Mouse (Mus musculus) spleen, adult 2 months (tissue): ENCODE results near the gene Cobll1. TPM values are rescaled to one million over a fixed set of nuclear protein-coding genes. Genes with fewer than 3 reads are reported as not detected.
"Not testable (repeated sequence)": the region's sequence is repeated elsewhere in the genome, so short reads cannot be mapped to it uniquely, and the experiment has no call there.

ENCODE experiments used
- DNase-seq, 2 experiments: peaks; one replicate each; pipeline versions ENCODE4 v3.0.0 to v3.0.0-alpha.2; 2012 to 2021; ENCODE audit warnings: low spot score in 2 of 2, low read depth in 1 of 2
- H3K27ac ChIP-seq: fragments of 200-500 bp; 2 replicates; pipeline ENCODE4 v1.5.1; 2012; ENCODE audit warnings: low read length, inconsistent platforms; ENCODE audit not compliant: insufficient read depth
- H3K27me3 ChIP-seq: fragments of 200-500 bp; 2 replicates; pipeline ENCODE4 v1.6.1; 2012; ENCODE audit warnings: mild to moderate bottlenecking, moderate library complexity, low read length, inconsistent platforms; ENCODE audit not compliant: control insufficient read depth, insufficient read depth
- H3K36me3 ChIP-seq: fragments of 200-500 bp; 2 replicates; pipeline ENCODE4 v1.6.1; 2012; ENCODE audit warnings: mild to moderate bottlenecking, low read length, inconsistent platforms; ENCODE audit not compliant: control insufficient read depth, insufficient read depth
- H3K4me1 ChIP-seq: fragments of 200-500 bp; 2 replicates; pipeline ENCODE4 v1.6.1; 2011; ENCODE audit warnings: inconsistent platforms; ENCODE audit not compliant: control insufficient read depth, insufficient read depth, insufficient read length
- H3K4me3 ChIP-seq: fragments of 200-500 bp; 2 replicates; pipeline ENCODE4 v1.5.1; 2011; ENCODE audit warnings: mild to moderate bottlenecking, inconsistent platforms; ENCODE audit not compliant: insufficient read depth, insufficient read length; ENCODE audit errors: extremely low read depth
- CTCF ChIP-seq: fragments of 200-500 bp; IDR thresholded peaks from 2 replicates; pipeline ENCODE4 v1.5.1; 2011; ENCODE audit warnings: mild to moderate bottlenecking, inconsistent platforms; ENCODE audit not compliant: insufficient read depth, insufficient read length, insufficient replicate concordance; ENCODE audit errors: extremely low read depth
- POLR2A ChIP-seq: fragments of 200-500 bp; IDR thresholded peaks from 2 replicates; pipeline ENCODE4 v1.6.1; 2011; ENCODE audit warnings: low read depth, low read length, inconsistent platforms
- WGBS: fragments of 180-500 bp; shearing (Covaris S2); methylation state at CpG from one replicate; pipeline ENCODE4 v1.1.7; 2018; 5-methylcytosine and 5-hydroxymethylcytosine counted together
- polyA plus RNA-seq: library from polyadenylated mRNA; depleted of rRNA; stranded (reverse); fragments of >200 nt; gene quantifications from 2 replicates; pipeline ENCODE4 v1.2.3, GENCODE M21; 2012

Gene Cobll1
- polyA plus RNA-seq, 1 experiment = 5.4 TPM

DNA sequence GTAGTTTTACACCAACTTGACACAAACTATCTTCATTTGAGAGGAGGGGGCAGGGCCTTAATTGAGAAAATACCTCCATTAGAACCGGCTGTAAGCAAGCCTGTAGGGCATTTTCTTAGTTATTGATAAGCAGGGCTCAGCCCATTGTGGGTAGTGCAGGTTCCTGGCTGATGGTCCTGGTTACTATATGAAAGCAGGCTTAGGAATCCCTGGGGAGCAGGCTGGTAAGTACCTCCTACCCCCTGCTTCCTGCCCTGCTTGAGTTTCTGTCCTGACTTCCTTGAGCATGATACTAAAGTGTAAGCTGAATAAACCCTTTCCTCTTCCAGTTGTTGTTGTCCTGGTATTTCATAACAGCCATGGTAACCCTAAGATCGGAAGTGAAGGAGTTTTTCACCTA is 34.7 kb upstream of the Cobll1 start:
- peak; percentile 10 to 19 for DNase-seq
- Histone ChIP-seq H3K27me3 (no peaks in the 10 kb centered on the region), H3K27ac (no peak overlapping the region; the same call in 1 of the 2 replicates), H3K36me3 (no peaks in the 10 kb centered on the region), H3K4me3 (no peak overlapping the region; the same call in 1 of the 2 replicates), H3K4me1 (peaks cover 6% of the 10 kb centered on the region; the same call in 1 of the 2 replicates)
- TF ChIP-seq POLR2A = no peak
- TF ChIP-seq CTCF = no peak
- 75% methylated on average over 2 of the region's 2 CpGs for WGBS

DNA sequence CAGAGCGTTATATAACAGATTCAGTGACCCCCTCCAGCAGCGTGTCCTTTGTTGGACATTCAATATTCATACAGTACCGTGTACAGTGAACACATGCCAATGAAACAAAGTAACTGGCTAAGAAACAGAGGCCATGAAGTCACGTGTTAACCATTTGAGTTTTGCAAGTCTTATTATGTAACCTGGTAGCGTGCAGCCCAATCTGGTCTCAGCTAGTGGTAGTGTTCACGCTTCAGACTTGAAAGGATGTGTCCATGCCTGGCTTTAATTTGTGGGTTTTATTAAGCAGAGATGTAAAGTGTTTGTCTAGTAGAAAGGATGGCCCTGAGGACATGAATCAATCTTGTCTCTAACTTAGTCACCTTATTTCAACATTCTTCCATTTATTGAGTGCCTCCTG is 29.5 kb upstream of the Cobll1 start:
- DNase-seq = no peak
- Histone ChIP-seq H3K36me3 (no peaks in the 10 kb centered on the region), H3K27ac (no peak overlapping the region), H3K4me3 (no peak overlapping the region), H3K4me1 (no peaks in the 10 kb centered on the region), H3K27me3 (no peaks in the 10 kb centered on the region)
- TF ChIP-seq POLR2A (no peak), CTCF (no peak)
- WGBS = 90% methylated on average over 6 of the region's 6 CpGs

DNA sequence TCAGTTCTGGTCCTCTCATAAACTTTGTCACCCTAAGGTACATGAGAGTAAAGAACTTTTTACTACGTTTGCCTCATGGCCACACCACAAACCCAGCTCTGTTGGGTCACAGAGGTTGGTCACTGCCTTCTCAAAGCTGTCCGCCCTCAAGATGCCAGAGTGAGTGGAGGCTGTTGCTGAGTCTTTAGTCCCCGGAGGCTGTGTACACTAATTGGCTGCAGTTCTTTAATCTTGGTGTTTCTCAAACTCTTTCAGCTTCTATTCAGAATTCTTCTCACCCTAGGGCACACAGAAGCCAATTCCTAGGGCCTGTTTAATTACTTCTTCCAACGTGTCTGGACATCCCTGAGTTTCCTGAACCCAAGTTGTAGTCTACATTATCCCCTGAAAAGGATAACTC is 28.6 kb upstream of the Cobll1 start:
- H3K4me1 ChIP-seq = no peaks in the 10 kb centered on the region
- DNase-seq = no peak
- WGBS = 88% methylated on average over 4 of the region's 4 CpGs
- H3K36me3 ChIP-seq = no peaks in the 10 kb centered on the region
- no peak overlapping the region for H3K27ac ChIP-seq
- TF ChIP-seq CTCF (no peak), POLR2A (no peak)
- no peak overlapping the region for H3K4me3 ChIP-seq
- H3K27me3 ChIP-seq = no peaks in the 10 kb centered on the region

GRCm38 (mm10) chr2:65266576-65267299 is 27.5 kb upstream of the Cobll1 start:
- Histone ChIP-seq H3K36me3 (no peaks in the 10 kb centered on the region), H3K27ac (no peak overlapping the region), H3K4me3 (no peak overlapping the region), H3K27me3 (no peaks in the 10 kb centered on the region), H3K4me1 (no peaks in the 10 kb centered on the region)
- no peak for TF ChIP-seq POLR2A
- no peak for TF ChIP-seq CTCF
- DNase-seq = no peak
- 89% methylated on average over 5 of the region's 5 CpGs for WGBS

DNA sequence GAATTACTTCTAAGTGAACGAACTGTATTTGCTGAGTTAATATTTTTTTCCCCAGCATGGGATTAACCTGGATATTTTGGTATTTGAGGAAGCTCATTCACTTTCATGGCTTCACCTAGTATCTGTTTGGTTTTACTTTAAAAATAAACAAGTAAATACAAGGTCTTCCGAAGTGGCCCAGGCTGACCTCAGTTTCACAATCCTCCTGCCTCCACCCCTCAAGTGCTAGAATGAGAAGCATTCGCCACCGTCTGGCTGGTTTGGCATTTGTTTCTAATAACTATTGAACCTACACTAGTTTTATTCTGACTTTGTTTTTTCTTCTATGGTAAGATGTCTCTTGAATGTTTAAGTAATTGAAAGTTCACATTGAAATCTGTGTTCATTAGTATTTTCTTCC is 23.0 kb upstream of the Cobll1 start:
- Histone ChIP-seq H3K36me3 (no peaks in the 10 kb centered on the region), H3K4me3 (no peak overlapping the region), H3K4me1 (no peaks in the 10 kb centered on the region), H3K27me3 (no peaks in the 10 kb centered on the region), H3K27ac (no peak overlapping the region)
- 85% methylated on average over 4 of the region's 4 CpGs for WGBS
- DNase-seq = no peak
- TF ChIP-seq POLR2A (no peak), CTCF (no peak)

DNA sequence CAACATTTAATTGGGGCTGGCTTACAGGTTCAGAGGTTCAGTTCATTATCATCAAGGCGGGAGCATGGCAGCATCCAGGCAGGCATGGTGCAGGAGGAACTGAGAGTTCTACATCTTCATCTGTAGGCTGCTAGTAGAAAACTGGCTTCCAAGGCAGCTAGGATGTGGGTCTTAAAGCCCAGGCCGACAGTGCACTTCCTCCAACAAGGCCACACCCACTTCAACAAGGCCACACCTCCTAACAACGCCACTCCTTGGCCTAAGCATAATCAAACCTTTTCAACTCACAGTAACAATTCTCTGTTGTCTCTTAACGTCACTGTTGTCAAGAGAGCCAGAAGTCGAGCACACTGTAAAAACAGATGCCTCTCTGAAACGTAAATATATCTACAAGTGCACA is 21.6 kb upstream of the Cobll1 start:
- DNase-seq, H3K27ac ChIP-seq, H3K27me3 ChIP-seq, H3K4me1 ChIP-seq, H3K36me3 ChIP-seq, H3K4me3 ChIP-seq: not testable (repeated sequence)
- WGBS = 71% methylated on average over 6 of the region's 6 CpGs

- Histone ChIP-seq H3K4me3 (no peak overlapping the region), H3K27me3 (no peaks in the 10 kb centered on the region), H3K36me3 (no peaks in the 10 kb centered on the region), H3K27ac (no peak overlapping the region), H3K4me1 (no peaks in the 10 kb centered on the region)
- 88% methylated on average over 4 of the region's 4 CpGs for WGBS
- TF ChIP-seq CTCF (no peak), POLR2A (no peak)
- no peak for DNase-seq
Observed at GRCm38 (mm10) chr2:65260400-65260799, 21.2 kb upstream of the Cobll1 start.
